Mouse (Mus musculus): ENCODE results near the gene Prdx2. TPM values are rescaled to one million over a fixed set of nuclear protein-coding genes. Genes with fewer than 3 reads are reported as not detected.
A peak's percentile ranks its signal among the peaks of the same experiment; 100 is the strongest.

Gene Prdx2
- polyA plus RNA-seq, 1 experiment from 2014 or later, result 313 TPM

DNA sequence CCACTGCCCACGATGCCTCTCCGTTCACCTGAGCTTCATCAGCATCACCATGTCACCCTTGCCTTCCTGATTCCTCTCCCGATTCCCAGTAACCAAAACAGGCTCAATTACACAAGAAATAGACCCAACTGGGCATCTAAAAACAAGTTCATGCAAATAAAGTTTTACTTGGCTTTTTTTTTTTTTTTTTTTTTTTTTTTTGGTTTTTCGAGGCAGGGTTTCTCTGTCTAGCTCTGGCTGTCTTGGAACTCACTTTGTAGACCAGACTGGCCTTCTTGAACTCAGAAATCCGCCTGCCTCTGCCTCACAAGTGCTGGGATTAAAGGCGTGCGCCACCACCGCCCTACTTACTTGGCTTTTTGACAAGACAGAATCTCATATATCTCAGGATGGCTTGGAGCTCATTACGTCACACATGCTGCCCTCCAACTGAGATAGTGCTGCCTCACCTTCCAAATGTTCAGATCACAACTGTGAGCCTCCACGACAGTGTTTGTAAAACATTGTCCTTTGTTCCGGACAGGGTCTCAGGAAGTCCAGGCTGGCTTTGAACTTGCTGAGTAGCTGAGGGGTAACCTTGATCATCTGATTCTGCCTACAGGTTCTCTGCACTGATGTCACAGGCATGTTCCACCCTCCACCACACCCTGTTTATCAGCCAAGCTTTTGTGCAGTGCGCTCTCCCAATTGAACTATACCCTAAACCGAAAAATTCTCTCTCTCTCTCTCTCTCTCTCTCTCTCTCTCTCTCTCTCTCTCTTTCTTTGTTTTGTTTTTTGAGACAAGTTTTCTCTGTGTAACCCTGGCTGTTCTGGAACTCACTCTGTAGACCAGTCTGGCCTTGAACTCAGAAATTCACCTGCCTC is 31.5 kb upstream of the Prdx2 start:
- TF ChIP-seq CTCF (IDR thresholded peaks at IDR 0.05; ENCODE audit: low read depth), result no peak
- WGBS, result 58% methylated on average over 13 of the region's 13 CpGs
- no peaks in the 10 kb centered on the region for H3K4me1 ChIP-seq (replicated peaks; ENCODE audit: control insufficient read depth, insufficient read depth, low read length)
- no peak overlapping the region for H3K9ac ChIP-seq (ENCODE audit: low read depth, low read length)
- peak overlapping the region; percentile 35; the same call in 1 of the 2 replicates for H3K4me3 ChIP-seq (ENCODE audit: low read depth, low read length)
- ATAC-seq, result no peak
- H3K9me3 ChIP-seq (ENCODE audit: control insufficient read depth), result no peaks in the 10 kb centered on the region
- no peaks in the 10 kb centered on the region for H3K36me3 ChIP-seq (ENCODE audit: control insufficient read depth, insufficient read depth)
- peak overlapping the region; percentile 62; the same call in 1 of the 2 replicates for H3K4me2 ChIP-seq (replicated peaks; ENCODE audit: low read depth)
- no peak overlapping the region for H3K27ac ChIP-seq (ENCODE audit: low read depth, low read length)
- H3K27me3 ChIP-seq (replicated peaks; ENCODE audit: control insufficient read depth, insufficient read depth, low read length), result peaks cover 59% of the 10 kb centered on the region

GRCm38 (mm10) chr8:84943699-84944098 is 25.7 kb upstream of the Prdx2 start:
- H3K4me3 ChIP-seq (ENCODE audit: low read depth, low read length), result no peak overlapping the region
- no peaks in the 10 kb centered on the region for H3K36me3 ChIP-seq (ENCODE audit: control insufficient read depth, insufficient read depth)
- peaks cover 50% of the 10 kb centered on the region for H3K27me3 ChIP-seq (replicated peaks; ENCODE audit: control insufficient read depth, insufficient read depth, low read length)
- H3K9me3 ChIP-seq (ENCODE audit: control insufficient read depth), result no peaks in the 10 kb centered on the region
- H3K9ac ChIP-seq (ENCODE audit: low read depth, low read length), result no peak overlapping the region
- no peak overlapping the region for H3K27ac ChIP-seq (ENCODE audit: low read depth, low read length)
- WGBS, result 23% methylated on average over 4 of the region's 4 CpGs
- no peak for TF ChIP-seq CTCF (IDR thresholded peaks at IDR 0.05; ENCODE audit: low read depth)
- no peaks in the 10 kb centered on the region for H3K4me1 ChIP-seq (replicated peaks; ENCODE audit: control insufficient read depth, insufficient read depth, low read length)
- no peak for ATAC-seq
- no peak overlapping the region for H3K4me2 ChIP-seq (replicated peaks; ENCODE audit: low read depth)

- no peak for TF ChIP-seq CTCF (IDR thresholded peaks at IDR 0.05; ENCODE audit: low read depth)
- peak overlapping the region; percentile 20; the same call in 1 of the 2 replicates for H3K4me3 ChIP-seq (ENCODE audit: low read depth, low read length)
- ATAC-seq, result no peak
Measured at GRCm38 (mm10) chr8:84944478-84945160, 24.8 kb upstream of the Prdx2 start.

GRCm38 (mm10) chr8:84945235-84945632 is 24.2 kb upstream of the Prdx2 start:
- Histone ChIP-seq H3K4me2 (replicated peaks; ENCODE audit: low read depth) (peak overlapping the region; percentile 67), H3K9me3 (ENCODE audit: control insufficient read depth) (no peaks in the 10 kb centered on the region), H3K4me1 (replicated peaks; ENCODE audit: control insufficient read depth, insufficient read depth, low read length) (no peaks in the 10 kb centered on the region), H3K27ac (ENCODE audit: low read depth, low read length) (no peak overlapping the region), H3K4me3 (ENCODE audit: low read depth, low read length) (peak overlapping the region; percentile 32; the same call in 1 of the 2 replicates), H3K27me3 (replicated peaks; ENCODE audit: control insufficient read depth, insufficient read depth, low read length) (peaks cover 46% of the 10 kb centered on the region), H3K36me3 (ENCODE audit: control insufficient read depth, insufficient read depth) (no peaks in the 10 kb centered on the region), H3K9ac (ENCODE audit: low read depth, low read length) (no peak overlapping the region)
- WGBS, result 5% methylated on average over 11 of the region's 11 CpGs
- TF ChIP-seq CTCF (IDR thresholded peaks at IDR 0.05; ENCODE audit: low read depth), result no peak
- peak; percentile 46; the same call in 1 of the 2 replicates for ATAC-seq

More at GRCm38 (mm10) chr8:84944478-84945160, 24.8 kb upstream of the Prdx2 start:
- Histone ChIP-seq H3K27me3 (replicated peaks; ENCODE audit: control insufficient read depth, insufficient read depth, low read length) (peaks cover 45% of the 10 kb centered on the region), H3K9ac (ENCODE audit: low read depth, low read length) (no peak overlapping the region), H3K4me2 (replicated peaks; ENCODE audit: low read depth) (peak overlapping the region; percentile 27; the same call in 1 of the 2 replicates), H3K9me3 (ENCODE audit: control insufficient read depth) (no peaks in the 10 kb centered on the region), H3K4me1 (replicated peaks; ENCODE audit: control insufficient read depth, insufficient read depth, low read length) (no peaks in the 10 kb centered on the region), H3K27ac (ENCODE audit: low read depth, low read length) (no peak overlapping the region), H3K36me3 (ENCODE audit: control insufficient read depth, insufficient read depth) (no peaks in the 10 kb centered on the region)
- 4% methylated on average over 26 of the region's 26 CpGs for WGBS

- Histone ChIP-seq H3K9me3 (ENCODE audit: control insufficient read depth) (no peaks in the 10 kb centered on the region), H3K36me3 (ENCODE audit: control insufficient read depth, insufficient read depth) (no peaks in the 10 kb centered on the region), H3K4me3 (ENCODE audit: low read depth, low read length) (peak overlapping the region; percentile 32), H3K27me3 (replicated peaks; ENCODE audit: control insufficient read depth, insufficient read depth, low read length) (peaks cover 51% of the 10 kb centered on the region), H3K4me2 (replicated peaks; ENCODE audit: low read depth) (peak overlapping the region; percentile 67), H3K9ac (ENCODE audit: low read depth, low read length) (no peak overlapping the region), H3K27ac (ENCODE audit: low read depth, low read length) (no peak overlapping the region), H3K4me1 (replicated peaks; ENCODE audit: control insufficient read depth, insufficient read depth, low read length) (no peaks in the 10 kb centered on the region)
- under 1% methylated on average over 51 of the region's 67 CpGs for whole genome bisulfite sequencing
- peak; percentile 28; the same call in 1 of the 2 replicates for ATAC-seq
- peak; percentile 43 for TF ChIP-seq CTCF (IDR thresholded peaks at IDR 0.05; ENCODE audit: low read depth)
Measured at GRCm38 (mm10) chr8:84945633-84946527, 23.5 kb upstream of the Prdx2 start.
